Mouse (Mus musculus) 416B (cell line): ENCODE data around the gene Ube2o.
"Not testable (repeated sequence)": the region's sequence is repeated elsewhere in the genome, so short reads cannot be mapped to it uniquely, and the experiment has no call there.

Experiments
- DNase-seq: peaks from one replicate; pipeline ENCODE4 v3.0.0; 2011; ENCODE audit warnings: low read depth

Gene Ube2o

GRCm38 (mm10) chr11:116615735-116616437, 34.6 kb upstream of the Ube2o start:
- DNase-seq = peak; percentile 94

- DNase-seq = no peak
Measured at GRCm38 (mm10) chr11:116613234-116613633, 32.0 kb upstream of the Ube2o start.

GRCm38 (mm10) chr11:116612554-116612953, 31.3 kb upstream of the Ube2o start:
- DNase-seq = no peak

GRCm38 (mm10) chr11:116611883-116612282, 30.6 kb upstream of the Ube2o start:
- DNase-seq = no peak

GRCm38 (mm10) chr11:116611168-116611567, 29.9 kb upstream of the Ube2o start:
- DNase-seq = not testable (repeated sequence)

GRCm38 (mm10) chr11:116609965-116610630, 28.9 kb upstream of the Ube2o start:
- DNase-seq = no peak

- DNase-seq = no peak
Measured at GRCm38 (mm10) chr11:116607717-116608116, 26.5 kb upstream of the Ube2o start.

GRCm38 (mm10) chr11:116604097-116604496, 22.9 kb upstream of the Ube2o start:
- DNase-seq = no peak

GRCm38 (mm10) chr11:116603339-116603738, 22.1 kb upstream of the Ube2o start:
- DNase-seq = peak; percentile 55

GRCm38 (mm10) chr11:116602043-116602442, 20.8 kb upstream of the Ube2o start:
- no peak for DNase-seq

GRCm38 (mm10) chr11:116601166-116601565, 19.9 kb upstream of the Ube2o start:
- no peak for DNase-seq

- DNase-seq = no peak
Measured at GRCm38 (mm10) chr11:116599230-116599629, 18.0 kb upstream of the Ube2o start.

GRCm38 (mm10) chr11:116598193-116598592, 16.9 kb upstream of the Ube2o start:
- DNase-seq = no peak

GRCm38 (mm10) chr11:116596766-116597165, 15.5 kb upstream of the Ube2o start:
- DNase-seq = no peak

- no peak for DNase-seq
Measured at GRCm38 (mm10) chr11:116593345-116593744, 12.1 kb upstream of the Ube2o start.

GRCm38 (mm10) chr11:116592428-116592827, 11.2 kb upstream of the Ube2o start:
- DNase-seq = peak; percentile 91

GRCm38 (mm10) chr11:116591621-116592020, 10.4 kb upstream of the Ube2o start:
- no peak for DNase-seq

GRCm38 (mm10) chr11:116589574-116589973, 8.3 kb upstream of the Ube2o start:
- DNase-seq = no peak

- DNase-seq = no peak
Measured at GRCm38 (mm10) chr11:116589020-116589531, 7.8 kb upstream of the Ube2o start.

- peak; percentile 60 for DNase-seq
Measured at GRCm38 (mm10) chr11:116586801-116587631, 5.8 kb upstream of the Ube2o start.

GRCm38 (mm10) chr11:116586310-116586709, 5.1 kb upstream of the Ube2o start, which contains the start of gene Aanat:
Gene Aanat, plus strand, starts transcription at chr11:116586432.
- no peak for DNase-seq

GRCm38 (mm10) chr11:116585682-116586081, 4.4 kb upstream of the Ube2o start:
- DNase-seq = no peak
